Mouse (Mus musculus) liver, adult 2 months (tissue): Measurements from ENCODE around the gene Ifit1.

Experiments
- CTCF ChIP-seq: fragments of 200-500 bp; IDR thresholded peaks from 2 replicates; pipeline ENCODE4 v1.5.1; 2011; ENCODE audit warnings: low read depth, low read length, control low read depth
- POLR2A ChIP-seq: fragments of 200-500 bp; IDR thresholded peaks from 2 replicates; pipeline ENCODE4 v1.6.1; 2011; ENCODE audit warnings: low read length, control low read depth; ENCODE audit not compliant: insufficient read depth; ENCODE audit errors: extremely low read depth

GRCm38 (mm10) chr19:34673476-34673875 lies 32.8 kb downstream of the Ifit1 start:
- TF ChIP-seq CTCF, result no peak
- TF ChIP-seq POLR2A, result no peak
